Mouse (Mus musculus) layer of hippocampus, adult 9-11 months (tissue): ENCODE measurements around the gene Zfp811.

Experiments
- DNase-seq: peaks from one replicate; pipeline ENCODE4 v3.0.0; 2022

Zfp811 gene

GRCm38 (mm10) chr17:32752813-32753360 lies 56.8 kb downstream of the Zfp811 start:
- no peak for DNase-seq

GRCm38 (mm10) chr17:32750611-32751010 lies 59.1 kb downstream of the Zfp811 start:
- no peak for DNase-seq
